ENCODE assay signal across 14 mouse cellular contexts in the genomic region with DNA sequence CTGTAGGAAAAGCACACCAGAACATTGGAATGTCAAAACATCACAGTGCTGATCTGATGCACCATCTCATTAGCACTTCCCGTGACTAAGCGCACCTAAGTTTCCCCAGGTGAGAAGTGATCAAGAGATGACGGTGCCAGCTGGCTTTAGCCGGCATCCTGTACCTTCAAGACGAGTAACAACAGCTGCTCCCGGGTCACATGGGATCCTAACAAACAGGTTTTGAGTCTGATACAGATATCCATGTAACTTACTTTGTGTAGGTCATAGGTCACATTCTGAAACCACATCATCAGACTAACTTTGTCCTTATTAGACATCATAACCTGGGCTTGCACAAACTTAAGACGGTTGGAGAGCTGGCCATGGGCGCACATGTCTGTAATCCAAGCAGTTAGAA.
"Had no signal": no experiment of that assay in that cellular context is flagged by ENCODE, and none has a peak within 500 bp of the region (broad histone marks: within the 10 kb centered on the region; RNA-seq: fewer than 3 reads in every experiment).

No protein-coding gene starts in this region.

- ATAC-seq: liver, postnatal 0 days; lung, postnatal 0 days had no signal

- H3K27ac ChIP-seq: liver, embryonic 15.5 days; lung, embryonic 15.5 days; macrophage; midbrain, embryonic 12.5 days; midbrain, embryonic 15.5 days; neural tube, embryonic 12.5 days; stomach, embryonic 15.5 days; stomach, postnatal 0 days had no signal

- H3K9me3 ChIP-seq: liver, embryonic 15.5 days; lung, embryonic 15.5 days; midbrain, embryonic 12.5 days; midbrain, embryonic 15.5 days; neural tube, embryonic 12.5 days; stomach, embryonic 15.5 days had no signal

- H3K4me3 ChIP-seq: liver, embryonic 15.5 days; lung, embryonic 15.5 days; midbrain, embryonic 12.5 days; midbrain, embryonic 15.5 days; neural tube, embryonic 12.5 days; stomach, embryonic 15.5 days had no signal

- H3K9ac ChIP-seq: liver, embryonic 15.5 days; liver, postnatal 0 days; lung, embryonic 15.5 days; midbrain, embryonic 12.5 days; midbrain, embryonic 15.5 days; neural tube, embryonic 12.5 days; stomach, embryonic 15.5 days had no signal

- H3K4me1 ChIP-seq: stomach, embryonic 15.5 days had no signal

- DNase-seq: liver, postnatal 0 days; lung, adult 2 months; lung, postnatal 14 days; lung, postnatal 36 days; right cerebral cortex, postnatal 14 days had no signal

- H3K36me3 ChIP-seq: liver, embryonic 15.5 days; lung, embryonic 15.5 days; midbrain, embryonic 12.5 days; midbrain, embryonic 15.5 days; neural tube, embryonic 12.5 days; stomach, embryonic 15.5 days had no signal

- H3K4me2 ChIP-seq: liver, embryonic 15.5 days; lung, embryonic 15.5 days; midbrain, embryonic 12.5 days; midbrain, embryonic 15.5 days; neural tube, embryonic 12.5 days; stomach, embryonic 15.5 days had no signal

- H3K27me3 ChIP-seq: liver, embryonic 15.5 days; lung, embryonic 15.5 days; midbrain, embryonic 12.5 days; neural tube, embryonic 12.5 days; stomach, embryonic 15.5 days had no signal
